Mouse (Mus musculus) adrenal gland, adult 8-10 months (tissue): ENCODE data around the gene Klhl21. TPM values are rescaled to one million over a fixed set of nuclear protein-coding genes. Genes with fewer than 3 reads are reported as not detected.

Source experiments
- DNase-seq: peaks from one replicate; pipeline ENCODE4 v3.0.0; 2022
- total RNA-seq, 4 experiments: library from RNA; stranded (reverse); gene quantifications; 2 replicates each; pipeline ENCODE4 v1.2.4; 2022

Klhl21 gene
- 10 to 100 TPM; 23.9 to 34.2 (median 31.1) TPM for total RNA-seq

GRCm38 (mm10) chr4:152008622-152009075 lies at the start of gene Klhl21:
Klhl21 (plus strand) TSS chr4:152008803.
- peak; percentile 93 for DNase-seq

- DNase-seq = no peak
These were observed 48.6 kb upstream of the Klhl21 start for GRCm38 (mm10) chr4:151959849-151960512.

GRCm38 (mm10) chr4:151960513-151960854 lies 48.1 kb upstream of the Klhl21 start:
- DNase-seq = no peak

- DNase-seq = no peak
These were observed 45.8 kb upstream of the Klhl21 start for GRCm38 (mm10) chr4:151962817-151963216.

GRCm38 (mm10) chr4:151968204-151968921 lies 40.2 kb upstream of the Klhl21 start:
- no peak for DNase-seq

- no peak for DNase-seq
These were observed 36.2 kb upstream of the Klhl21 start for GRCm38 (mm10) chr4:151972221-151972967.

GRCm38 (mm10) chr4:151975441-151975840 lies 33.2 kb upstream of the Klhl21 start:
- no peak for DNase-seq

GRCm38 (mm10) chr4:151977748-151978147 lies 30.9 kb upstream of the Klhl21 start:
- DNase-seq = peak; percentile 58

GRCm38 (mm10) chr4:151980699-151981098 lies 27.9 kb upstream of the Klhl21 start:
- DNase-seq = no peak

GRCm38 (mm10) chr4:151981363-151981762 lies 27.2 kb upstream of the Klhl21 start:
- peak; percentile 70 for DNase-seq

- no peak for DNase-seq
These were observed 25.6 kb upstream of the Klhl21 start for GRCm38 (mm10) chr4:151983043-151983442.

- no peak for DNase-seq
These were observed 25.0 kb upstream of the Klhl21 start for GRCm38 (mm10) chr4:151983560-151983959.

GRCm38 (mm10) chr4:151985886-151986285 lies 22.7 kb upstream of the Klhl21 start:
- no peak for DNase-seq

- no peak for DNase-seq
These were observed 22.0 kb upstream of the Klhl21 start for GRCm38 (mm10) chr4:151986650-151987049.

- DNase-seq = no peak
These were observed 20.6 kb upstream of the Klhl21 start for GRCm38 (mm10) chr4:151988014-151988341.

- peak; percentile 70 for DNase-seq
These were observed 20.1 kb upstream of the Klhl21 start, which contains the start of gene Thap3 for GRCm38 (mm10) chr4:151988342-151989109. Thap3 (minus strand) TSS chr4:151988997.

- DNase-seq = no peak
These were observed 19.5 kb upstream of the Klhl21 start for GRCm38 (mm10) chr4:151989110-151989488.

GRCm38 (mm10) chr4:151992091-151992490 lies 16.5 kb upstream of the Klhl21 start:
- no peak for DNase-seq

- no peak for DNase-seq
These were observed 15.6 kb upstream of the Klhl21 start for GRCm38 (mm10) chr4:151993035-151993434.

GRCm38 (mm10) chr4:151994228-151995171 lies 14.1 kb upstream of the Klhl21 start:
- DNase-seq = no peak
